Mouse (Mus musculus) CD8-positive naive resting alpha-beta T cell, adult 2 months (primary cell): Measurements from ENCODE around the gene Kcna10.
A peak's percentile ranks its signal among the peaks of the same experiment; 100 is the strongest.

Source experiments
- DNase-seq, 2 experiments: peaks; one replicate each; pipeline ENCODE4 v3.0.0; 2022; ENCODE audit warnings: low read depth in 2 of 2, low spot score in 2 of 2

Gene Kcna10

DNA sequence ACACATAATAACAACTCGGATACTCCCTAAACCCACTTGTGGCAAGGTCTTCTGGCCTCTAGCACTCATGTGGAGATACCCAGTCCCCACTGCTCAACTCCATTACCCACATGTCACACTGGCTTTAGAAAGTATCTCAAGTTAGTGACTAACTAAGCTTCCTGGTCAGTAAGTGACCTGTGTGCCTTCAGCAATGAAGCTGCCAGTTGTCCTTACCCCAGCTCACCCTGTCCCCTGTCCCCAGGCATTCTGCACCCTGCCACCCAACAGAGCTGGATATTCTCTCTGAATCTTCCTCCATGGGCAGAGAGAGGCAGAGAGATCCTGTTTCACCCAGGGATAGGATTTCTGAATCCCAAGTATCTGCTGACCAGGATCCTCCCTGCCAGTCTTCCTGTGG lies at the start of gene Kcna10:
Gene Kcna10, plus strand, starts transcription at position 301 of the 400 bp plus-strand sequence.
- no peak for DNase-seq

GRCm38 (mm10) chr3:107134457-107134856 lies 48.4 kb upstream of the Kcna10 start:
- no peak for DNase-seq

- no peak for DNase-seq
Observed at GRCm38 (mm10) chr3:107147126-107147525, 35.7 kb upstream of the Kcna10 start.

DNA sequence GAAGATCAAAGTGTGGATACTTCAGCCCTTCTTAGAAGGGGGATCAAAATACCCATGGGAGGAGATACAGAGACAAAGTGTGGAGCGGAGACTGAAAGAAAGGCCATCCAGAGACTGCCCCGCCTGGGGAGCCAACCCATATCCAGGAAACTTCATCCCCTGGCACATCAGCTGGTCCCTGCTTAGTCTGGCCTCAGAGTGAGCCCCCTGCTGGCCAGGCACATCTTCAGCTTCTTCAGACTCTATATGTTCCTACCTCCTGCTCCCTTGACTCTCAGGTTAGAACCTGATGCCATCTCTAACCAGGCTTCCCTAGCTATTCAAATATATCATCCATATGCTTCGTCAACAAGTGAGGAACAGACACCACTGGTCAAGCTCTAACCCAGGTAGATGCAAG lies 33.9 kb upstream of the Kcna10 start:
- peak; percentile 55 to 58 for DNase-seq

- no peak for DNase-seq
Observed at GRCm38 (mm10) chr3:107150469-107150868, 32.4 kb upstream of the Kcna10 start.

DNA sequence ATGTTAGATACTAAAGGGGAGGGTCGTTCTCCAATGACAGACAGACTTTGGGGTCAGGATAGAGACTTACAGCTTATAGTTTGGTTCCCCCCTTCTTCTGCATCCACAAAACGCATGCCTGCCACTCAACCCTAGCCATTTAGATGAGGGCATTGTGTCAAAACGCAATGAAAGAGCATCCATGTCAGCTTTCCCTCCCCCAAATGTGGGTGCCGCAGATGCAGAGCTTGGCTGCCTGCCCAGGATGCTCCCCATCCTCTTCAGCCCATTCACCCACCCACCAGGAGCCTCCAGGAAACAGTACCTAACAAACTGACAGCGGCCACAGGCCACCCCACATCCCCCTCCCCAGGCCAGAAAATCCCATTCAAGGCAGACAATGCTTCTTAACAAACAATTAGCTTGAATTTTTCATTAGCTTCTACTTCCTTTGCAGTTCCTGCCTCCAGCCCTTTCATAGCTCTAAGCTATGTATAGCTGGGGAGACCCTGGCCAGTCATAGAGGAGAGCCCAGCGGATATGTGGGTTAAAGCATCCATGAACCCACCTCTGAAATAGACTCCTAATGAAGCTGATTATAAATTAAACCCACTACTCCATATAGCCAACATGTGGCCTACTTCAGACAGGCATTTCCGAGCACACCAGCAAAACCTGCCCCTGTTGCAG lies 31.9 kb upstream of the Kcna10 start:
- DNase-seq = no peak

- DNase-seq = no peak
Observed at GRCm38 (mm10) chr3:107153772-107154655, 28.8 kb upstream of the Kcna10 start.

GRCm38 (mm10) chr3:107158856-107159255 lies 24.0 kb upstream of the Kcna10 start:
- DNase-seq = no peak

DNA sequence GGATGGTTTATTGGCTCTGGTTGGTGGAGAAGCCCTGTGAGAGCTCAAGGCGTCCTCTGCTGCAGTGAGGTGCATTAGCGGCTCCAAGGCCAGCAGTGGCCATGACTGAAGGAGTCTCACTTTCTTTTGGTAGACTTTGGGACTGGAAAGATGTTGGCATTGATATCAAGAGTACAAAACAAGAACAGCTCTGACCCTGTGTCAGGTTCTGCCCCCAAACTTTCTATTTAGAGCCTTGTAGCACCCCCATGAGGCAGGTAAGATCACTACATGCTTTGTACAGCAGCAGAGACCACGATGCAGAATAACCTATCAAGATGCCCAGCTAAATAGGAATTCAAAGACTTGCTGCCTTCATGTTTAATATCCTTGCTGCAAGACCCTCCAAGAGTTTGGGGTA lies 23.4 kb upstream of the Kcna10 start:
- peak; percentile 34 to 61 for DNase-seq

DNA sequence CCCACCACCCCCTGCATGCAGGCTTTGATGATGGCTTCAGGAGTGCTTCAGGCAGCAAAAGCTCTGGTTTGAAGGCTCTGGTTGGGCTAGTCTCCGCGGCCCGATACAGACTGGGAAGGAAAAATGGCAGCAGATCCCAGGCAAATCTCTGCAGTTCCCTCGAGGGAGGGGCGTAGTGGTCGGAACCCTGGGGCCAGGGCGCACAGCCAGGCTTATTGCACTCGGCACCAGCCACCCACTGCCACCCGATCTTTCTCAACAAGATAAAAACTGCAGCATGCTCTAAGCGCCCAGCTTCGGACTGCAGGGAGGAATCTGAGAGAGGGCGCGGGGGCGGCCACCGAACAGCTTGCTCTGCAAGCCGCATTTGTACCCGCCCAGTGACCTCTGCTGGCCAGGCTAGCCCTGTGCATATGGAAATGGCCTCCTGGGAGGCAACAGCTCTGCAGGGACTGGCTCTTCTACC lies 23.0 kb upstream of the Kcna10 start:
- DNase-seq = peak; percentile 9 to 13

DNA sequence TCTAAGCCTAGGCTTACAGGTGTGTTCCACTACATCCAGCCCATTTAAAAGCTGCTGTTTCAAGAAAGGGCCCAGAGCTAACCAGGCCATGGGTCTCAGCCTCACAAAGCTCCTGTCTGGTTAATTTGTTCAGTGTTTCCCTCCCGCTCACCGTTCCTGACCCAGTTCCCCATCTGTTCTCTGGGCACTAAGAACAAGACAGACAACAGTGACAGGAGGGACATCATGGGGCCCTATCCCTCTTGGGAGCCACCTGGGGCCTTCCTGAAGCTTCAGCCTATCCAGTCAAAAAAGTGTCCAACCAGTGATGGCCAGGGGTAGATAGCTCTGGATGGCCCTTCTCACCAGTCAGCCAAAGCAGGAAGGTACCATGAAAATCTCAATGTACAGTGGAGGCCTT lies 20.1 kb upstream of the Kcna10 start:
- DNase-seq = no peak

DNA sequence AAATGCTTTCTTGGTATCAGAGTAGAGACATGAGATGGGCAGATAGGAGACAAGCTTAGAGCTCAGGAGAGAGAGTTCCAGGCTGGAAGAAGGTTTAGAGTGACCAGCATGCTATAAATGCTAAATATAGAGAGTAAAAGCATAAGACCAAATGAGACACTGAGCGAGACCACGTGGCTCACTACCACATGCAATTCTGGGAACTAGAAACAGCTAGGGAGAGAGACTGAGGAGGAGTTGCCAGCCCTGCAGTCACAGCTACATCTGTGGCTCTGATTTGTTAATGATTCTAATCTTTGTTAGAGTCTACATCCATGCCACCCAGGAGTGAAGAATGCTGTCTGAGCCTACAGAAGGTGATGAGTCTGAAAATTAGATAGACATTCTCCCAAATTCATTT lies 13.3 kb upstream of the Kcna10 start:
- no peak for DNase-seq

DNA sequence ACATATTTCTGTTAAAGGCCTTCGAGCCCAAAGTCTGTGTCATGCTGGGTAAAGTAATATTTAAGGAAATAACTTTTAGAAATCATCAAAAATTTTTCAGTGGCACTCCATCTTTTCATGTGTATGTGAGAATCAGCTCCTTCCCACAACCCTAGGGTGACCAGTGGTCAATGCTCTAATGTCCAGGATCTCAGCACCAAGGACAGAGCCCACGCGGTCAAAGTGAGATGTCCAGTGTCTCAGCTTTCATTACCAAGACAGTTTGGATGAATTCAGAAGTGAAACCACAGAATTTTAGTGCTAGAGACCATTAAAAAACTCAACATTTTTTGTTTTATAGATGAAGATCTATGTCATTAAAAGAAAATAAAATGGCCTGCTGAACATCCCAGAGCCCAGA lies 10.9 kb upstream of the Kcna10 start:
- no peak for DNase-seq

GRCm38 (mm10) chr3:107172556-107172955 lies 10.3 kb upstream of the Kcna10 start:
- DNase-seq = no peak

- DNase-seq = no peak
Observed at GRCm38 (mm10) chr3:107175486-107175885, 7.4 kb upstream of the Kcna10 start.

DNA sequence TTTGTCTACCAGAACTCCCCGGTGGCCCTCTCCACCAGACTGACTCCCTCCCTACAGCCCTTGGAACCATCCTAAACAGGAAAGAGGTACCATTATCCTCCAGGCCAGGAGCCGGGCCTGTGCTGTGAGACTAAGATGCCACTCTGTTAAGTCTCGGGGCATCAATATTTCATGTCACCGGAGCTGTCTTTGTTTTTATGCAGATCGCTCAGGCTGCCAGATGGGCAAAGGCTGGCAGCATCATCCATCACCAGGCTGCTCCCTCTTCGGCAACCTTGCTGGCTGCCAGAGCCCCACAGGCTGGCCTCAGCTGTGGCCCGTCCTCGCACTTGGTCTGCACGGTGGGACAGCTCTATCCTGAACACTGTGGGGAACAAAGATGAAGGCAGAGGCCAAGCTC lies 6.4 kb upstream of the Kcna10 start:
- no peak for DNase-seq

GRCm38 (mm10) chr3:107180860-107181259 lies 2.0 kb upstream of the Kcna10 start:
- no peak for DNase-seq

GRCm38 (mm10) chr3:107183178-107183577 lies 322 bp downstream of the Kcna10 start:
- DNase-seq = no peak

DNA sequence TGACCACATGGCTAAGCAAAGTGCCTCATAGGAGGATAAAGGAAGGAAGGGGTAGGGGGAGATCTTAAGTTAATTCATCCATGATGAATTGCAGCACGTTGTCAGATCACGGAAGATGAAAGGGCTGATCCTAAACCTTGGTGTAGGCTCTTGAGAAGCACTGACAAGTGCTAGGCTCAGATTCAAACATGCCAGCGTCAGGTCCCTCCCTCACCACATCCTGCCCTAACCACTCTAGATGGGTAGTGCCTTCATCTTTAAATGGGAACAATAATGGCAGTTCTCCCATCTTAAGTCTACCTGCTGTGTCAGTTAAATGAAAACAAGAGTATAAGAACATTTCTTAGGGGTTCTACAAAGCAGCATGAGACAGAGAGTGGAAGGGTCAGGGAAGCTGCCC lies 2.7 kb downstream of the Kcna10 start:
- peak; percentile 18 to 37 for DNase-seq

DNA sequence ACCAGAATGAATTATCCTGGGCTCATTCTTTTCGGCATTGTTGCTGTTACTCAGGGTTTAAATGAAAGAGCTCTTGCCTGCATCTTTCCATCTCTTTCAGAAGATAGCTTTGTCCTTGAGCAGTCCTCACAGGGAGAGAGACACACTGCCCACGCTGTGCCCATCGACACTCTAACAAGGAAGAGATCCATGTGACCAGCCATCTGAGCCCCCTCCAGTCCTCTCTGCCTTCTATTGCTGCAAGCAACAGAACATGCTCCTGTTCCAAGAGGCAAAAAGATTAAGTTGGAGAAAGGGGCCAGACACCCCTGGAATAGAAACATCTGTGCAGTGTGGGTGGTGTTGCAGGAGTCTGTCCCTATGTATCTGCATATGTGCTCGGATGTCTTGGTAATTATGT lies 4.2 kb downstream of the Kcna10 start:
- no peak for DNase-seq

GRCm38 (mm10) chr3:107188226-107188899 lies 5.5 kb downstream of the Kcna10 start:
- DNase-seq = peak; percentile 19 to 35
